Mouse (Mus musculus) liver, embryonic 14.5 days (tissue): Measurements from ENCODE around the gene Stat5b.

Experiments used
- CTCF ChIP-seq: IDR thresholded peaks from 2 replicates; pipeline ENCODE4 v1.5.1; 2016; ENCODE audit warnings: antibody characterized with exemption, low read depth, control low read depth
- EP300 ChIP-seq: IDR thresholded peaks from 2 replicates; pipeline ENCODE4 v1.6.1; 2016; ENCODE audit warnings: antibody characterized with exemption, low read depth

- TF ChIP-seq CTCF, result no peak
- TF ChIP-seq EP300, result peak; percentile 46; the same call in 1 of the 2 replicates
These were observed 113.3 kb downstream of the Stat5b start for GRCm38 (mm10) chr11:100737105-100737733.
